In the genomic region with DNA sequence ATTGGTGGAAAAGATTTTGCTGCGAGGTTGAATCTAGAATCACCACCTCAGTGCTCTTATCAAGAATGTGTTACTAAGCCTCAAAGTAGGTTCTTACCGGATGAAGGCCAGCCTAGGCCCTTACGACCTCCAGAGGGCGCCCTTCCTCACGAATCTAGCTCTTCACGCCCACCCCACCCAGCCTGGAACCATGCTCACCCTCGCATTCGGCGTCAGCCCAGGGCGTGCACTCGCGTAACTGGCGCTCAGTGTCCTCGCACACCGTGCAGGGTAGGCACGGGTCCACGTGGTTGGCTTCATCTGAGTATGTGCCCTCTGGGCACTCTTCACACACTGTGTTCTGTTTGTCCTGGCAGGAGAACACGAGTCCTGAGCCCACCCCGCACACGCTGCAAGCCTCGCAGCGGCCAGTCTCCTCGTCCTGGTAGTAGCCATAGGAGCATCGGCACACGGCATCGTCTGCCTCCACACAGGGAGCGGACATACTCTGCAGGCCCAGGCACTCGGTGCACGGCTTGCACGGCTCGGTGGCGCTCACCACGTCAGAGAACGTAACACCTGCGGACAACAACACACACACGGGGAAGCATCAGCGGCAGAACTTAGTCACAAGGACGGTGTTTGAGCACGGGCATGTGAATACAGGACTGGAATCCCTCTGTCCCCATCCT, we compare ENCODE assay signal across 9 mouse cellular contexts. TPM values are rescaled to one million over a fixed set of nuclear protein-coding genes. Genes with fewer than 3 reads are reported as not detected.
DNase-seq lines count a peak whose midpoint lies in the region; ATAC-seq and TF ChIP-seq lines count a peak whose summit lies in the region.
"Had no signal": no experiment of that assay in that cellular context is flagged by ENCODE, and none has a peak within 500 bp of the region (broad histone marks: within the 10 kb centered on the region; RNA-seq: fewer than 3 reads in every experiment).

No protein-coding gene starts in this region.

- peaks cover 11% of the 10 kb centered on the region; the same call in 1 of the 2 replicates for H3K36me3 ChIP-seq in hindbrain, embryonic 10.5 days
- H3K36me3 ChIP-seq in liver, embryonic 11.5 days (ENCODE audit: control insufficient read depth, insufficient read depth, low read length) = no peaks in the 10 kb centered on the region
- 0 out of 2 replicates have a peak, but pooled peaks cover 2% of the 10 kb centered on the region for H3K36me3 ChIP-seq in neural tube, embryonic 14.5 days (ENCODE audit: control insufficient read depth, insufficient read depth, low read length)

- peak; percentile 81 to 84 for DNase-seq in cerebellum, postnatal 10 days
- DNase-seq in cerebellum, adult 11-12 months = no peak
- DNase-seq in 3134 (ENCODE audit: extremely low read depth, insufficient read length, low spot score) = peak; percentile 48
- peak; percentile 88 for DNase-seq in brain, embryonic 14.5 days (ENCODE audit: low read depth)
- peak; percentile 76 for DNase-seq in hindbrain, embryonic 10.5 days (ENCODE audit: low spot score)
- DNase-seq in liver, embryonic 11.5 days (ENCODE audit: low spot score) = peak; percentile 64

- peaks cover 64% of the 10 kb centered on the region for H3K4me1 ChIP-seq in hindbrain, embryonic 10.5 days (replicated peaks)
- H3K4me1 ChIP-seq in liver, embryonic 11.5 days (replicated peaks; ENCODE audit: control insufficient read depth, insufficient read depth, low read length) = peaks cover 4% of the 10 kb centered on the region; the same call in 1 of the 2 replicates
- H3K4me1 ChIP-seq in neural tube, embryonic 14.5 days (ENCODE audit: control insufficient read depth, insufficient read depth, low read length) = peaks cover 4% of the 10 kb centered on the region; the same call in 1 of the 2 replicates

- H3K9me3 ChIP-seq in hindbrain, embryonic 10.5 days = no peaks in the 10 kb centered on the region
- H3K9me3 ChIP-seq in liver, embryonic 11.5 days (ENCODE audit: control insufficient read depth, low read length) = no peaks in the 10 kb centered on the region
- no peaks in the 10 kb centered on the region for H3K9me3 ChIP-seq in neural tube, embryonic 14.5 days (ENCODE audit: control insufficient read depth, low read length)

- 12% methylated on average over 39 of the region's 39 CpGs for WGBS in hindbrain, embryonic 10.5 days
- 14% methylated on average over 39 of the region's 39 CpGs for WGBS in liver, embryonic 11.5 days
- WGBS in neural tube, embryonic 14.5 days = 11% methylated on average over 39 of the region's 39 CpGs

- TF ChIP-seq POLR2A in brain, embryonic 14.5 days (IDR thresholded peaks at IDR 0.05; ENCODE audit: borderline replicate concordance, extremely low read depth, insufficient read depth, insufficient read length, poor library complexity, severe bottlenecking) = no peak

- ATAC-seq in liver, embryonic 11.5 days (replicated peaks; ENCODE audit: low FRiP score) = no peak
- ATAC-seq in neural tube, embryonic 14.5 days (ENCODE audit: low read depth) = peak; percentile 52; the same call in 1 of the 2 replicates
- ATAC-seq in monocyte, adult 5-6 weeks (replicated peaks; ENCODE audit: insufficient number of reproducible peaks, low FRiP score, low TSS enrichment, poor library complexity, severe bottlenecking) = no peak

- H3K9ac ChIP-seq in liver, embryonic 11.5 days (ENCODE audit: low read depth, low read length) = no peak overlapping the region
- no peak overlapping the region; the same call in 1 of the 2 replicates for H3K9ac ChIP-seq in neural tube, embryonic 14.5 days (replicated peaks; ENCODE audit: low read depth, low read length)

- H3K4me2 ChIP-seq in liver, embryonic 11.5 days = peak overlapping the region; percentile 38
- peak overlapping the region; percentile 40 for H3K4me2 ChIP-seq in neural tube, embryonic 14.5 days (ENCODE audit: low read depth, low read length)

- peak; percentile 81 for TF ChIP-seq CTCF in brain, embryonic 14.5 days (IDR thresholded peaks at IDR 0.05; ENCODE audit: borderline replicate concordance, extremely low read depth, insufficient read depth, insufficient read length)

- peaks cover 89% of the 10 kb centered on the region for H3K27me3 ChIP-seq in hindbrain, embryonic 10.5 days (ENCODE audit: insufficient read depth, poor library complexity, severe bottlenecking)
- H3K27me3 ChIP-seq in liver, embryonic 11.5 days (replicated peaks; ENCODE audit: control insufficient read depth, insufficient read depth, low read length) = peaks cover 68% of the 10 kb centered on the region
- H3K27me3 ChIP-seq in neural tube, embryonic 14.5 days (ENCODE audit: control insufficient read depth, insufficient read depth, low read length) = peaks cover 26% of the 10 kb centered on the region

- H3K4me3 ChIP-seq in hindbrain, embryonic 10.5 days = peak overlapping the region; percentile 34
- H3K4me3 ChIP-seq in liver, embryonic 11.5 days (ENCODE audit: low read depth, low read length) = no peak overlapping the region
- no peak overlapping the region for H3K4me3 ChIP-seq in neural tube, embryonic 14.5 days (ENCODE audit: low read depth, low read length)

- H3K27ac ChIP-seq in hindbrain, embryonic 10.5 days = 0 out of 2 replicates have a peak overlapping the region, but pooled peaks have one; percentile 13
- no peak overlapping the region for H3K27ac ChIP-seq in liver, embryonic 11.5 days (ENCODE audit: low read depth, low read length)
- H3K27ac ChIP-seq in neural tube, embryonic 14.5 days (ENCODE audit: low read depth, low read length) = no peak overlapping the region
- H3K27ac ChIP-seq: macrophage had no signal

RNA-seq across cellular contexts. Expression of a gene that starts 9.6 kb away (rescaled TPM):
- 17.2 and 42.3 TPM in 2 replicates for polyA plus RNA-seq in brain, embryonic 14.5 days (2012; rRNA removed)
- polyA plus RNA-seq in hindbrain, embryonic 10.5 days (2016; fragmentation: Nextera tagmentation; extraction: Ambion mirVana) = 28.7 and 51.6 TPM in 2 replicates
- polyA plus RNA-seq in liver, embryonic 11.5 days (2014; fragmentation: Nextera tagmentation; extraction: Ambion mirVana) = 11.1 and 11.4 TPM in 2 replicates
- polyA plus RNA-seq in neural tube, embryonic 14.5 days (2014; fragmentation: Nextera tagmentation; extraction: Ambion mirVana) = 40.8 and 73.9 TPM in 2 replicates
- 0.21 to 1.3 TPM (median 0.58 TPM) in 3 replicates for total RNA-seq in monocyte, adult 5-6 weeks (2017)
